Mouse (Mus musculus) stomach, postnatal 0 days (tissue): ENCODE data around the gene Elmo1.

Experiments
- CTCF ChIP-seq: IDR thresholded peaks from 2 replicates; pipeline ENCODE4 v1.5.1; 2016; ENCODE audit warnings: antibody characterized with exemption, low read depth, mild to moderate bottlenecking, moderate library complexity
- EP300 ChIP-seq: optimal IDR thresholded peaks from 2 replicates; pipeline ENCODE3; 2016; ENCODE audit warnings: antibody characterized with exemption

DNA sequence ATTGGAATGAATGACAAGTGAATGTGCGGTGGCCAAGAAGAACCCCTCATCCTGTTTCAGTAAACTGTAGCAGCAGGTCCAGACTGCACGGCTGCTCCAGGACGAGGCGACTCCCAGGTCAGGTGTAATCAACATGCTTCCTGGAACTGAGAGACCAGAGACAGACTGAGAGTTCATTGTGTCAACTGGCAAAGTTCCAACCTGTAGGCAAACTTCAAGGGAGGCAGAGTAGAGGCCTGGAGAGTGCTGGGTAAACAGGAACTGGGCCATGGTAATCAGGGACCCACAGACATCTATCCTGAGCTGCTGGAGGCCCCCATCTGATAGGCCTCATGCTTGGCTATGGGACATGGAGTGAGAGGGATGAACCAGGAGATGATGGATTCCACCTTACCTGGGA is 57.3 kb downstream of the Elmo1 start:
- TF ChIP-seq CTCF (no peak), EP300 (no peak)
